Mouse (Mus musculus) brown adipose tissue, adult 24 weeks (tissue): ENCODE data around the gene Car11. TPM values are rescaled to one million over a fixed set of nuclear protein-coding genes. Genes with fewer than 3 reads are reported as not detected.
A peak's percentile ranks its signal among the peaks of the same experiment; 100 is the strongest.

ENCODE experiments used
- H3K27ac ChIP-seq: fragments of 200-500 bp; replicated peaks from 2 replicates; pipeline ENCODE4 v1.5.1; 2012; ENCODE audit warnings: low read depth, mild to moderate bottlenecking, low read length
- H3K4me1 ChIP-seq: fragments of 200-500 bp; 2 replicates; pipeline ENCODE4 v1.6.1; 2012; ENCODE audit warnings: low read length, mixed read lengths; ENCODE audit not compliant: control insufficient read depth, insufficient read depth, insufficient read length
- H3K4me3 ChIP-seq: fragments of 200-500 bp; 2 replicates; pipeline ENCODE4 v1.5.1; 2012; ENCODE audit warnings: low read depth, mild to moderate bottlenecking, low read length, moderate library complexity; ENCODE audit not compliant: insufficient read depth
- polyA plus RNA-seq: library from polyadenylated mRNA; stranded (reverse); fragments of >200 nt; gene quantifications from 2 replicates; pipeline ENCODE4 v1.2.4, GENCODE M21; 2012; ENCODE audit not compliant: missing spikeins, insufficient read depth, insufficient read length

The Car11 gene
- polyA plus RNA-seq, 1 experiment = 17.1 TPM

- no peak overlapping the region for H3K27ac ChIP-seq
- H3K4me3 ChIP-seq = no peak overlapping the region
- 0 out of 2 replicates have a peak, but pooled peaks cover 2% of the 10 kb centered on the region for H3K4me1 ChIP-seq
Observed at GRCm38 (mm10) chr7:45702809-45703520, 3.3 kb downstream of the Car11 start.

- peak overlapping the region; percentile 57; the same call in 1 of the 2 replicates for H3K4me3 ChIP-seq
- H3K4me1 ChIP-seq = 0 out of 2 replicates have a peak, but pooled peaks cover 8% of the 10 kb centered on the region
- peak overlapping the region; percentile 84 for H3K27ac ChIP-seq
Observed at GRCm38 (mm10) chr7:45703521-45704033, 3.9 kb downstream of the Car11 start.

GRCm38 (mm10) chr7:45704046-45704559, 4.5 kb downstream of the Car11 start:
- Histone ChIP-seq H3K27ac (peak overlapping the region; percentile 84), H3K4me3 (peak overlapping the region; percentile 57), H3K4me1 (0 out of 2 replicates have a peak, but pooled peaks cover 10% of the 10 kb centered on the region)

GRCm38 (mm10) chr7:45704730-45705442, 5.2 kb downstream of the Car11 start, which contains the start of gene Dbp:
Gene Dbp, plus strand, starts transcription at chr7:45705088.
- Histone ChIP-seq H3K4me3 (peak within 1 kb of the TSS; percentile 90), H3K27ac (peak within 1 kb of the TSS; percentile 87), H3K4me1 (0 out of 2 replicates have a peak, but pooled peaks cover 10% of the 10 kb centered on the region)

- Histone ChIP-seq H3K4me1 (0 out of 2 replicates have a peak, but pooled peaks cover 10% of the 10 kb centered on the region), H3K4me3 (peak overlapping the region; percentile 90), H3K27ac (peak overlapping the region; percentile 87)
Observed at GRCm38 (mm10) chr7:45705443-45705864, 5.8 kb downstream of the Car11 start.

- 0 out of 2 replicates have a peak, but pooled peaks cover 10% of the 10 kb centered on the region for H3K4me1 ChIP-seq
Observed at GRCm38 (mm10) chr7:45705873-45706281, 6.2 kb downstream of the Car11 start.

GRCm38 (mm10) chr7:45706721-45707241, 7.1 kb downstream of the Car11 start:
- peak overlapping the region; percentile 90 for H3K4me3 ChIP-seq
- H3K27ac ChIP-seq = peak overlapping the region; percentile 97
- 0 out of 2 replicates have a peak, but pooled peaks cover 10% of the 10 kb centered on the region for H3K4me1 ChIP-seq

More at GRCm38 (mm10) chr7:45705873-45706281, 6.2 kb downstream of the Car11 start:
- Histone ChIP-seq H3K4me3 (peak overlapping the region; percentile 90), H3K27ac (peak overlapping the region; percentile 97)

- H3K4me3 ChIP-seq = peak overlapping the region; percentile 56
- peak overlapping the region; percentile 97 for H3K27ac ChIP-seq
- 0 out of 2 replicates have a peak, but pooled peaks cover 10% of the 10 kb centered on the region for H3K4me1 ChIP-seq
Observed at GRCm38 (mm10) chr7:45707375-45707967, 7.8 kb downstream of the Car11 start.

GRCm38 (mm10) chr7:45708221-45708761, 8.6 kb downstream of the Car11 start:
- peak overlapping the region; percentile 42 for H3K4me3 ChIP-seq
- H3K27ac ChIP-seq = peak overlapping the region; percentile 91
- 0 out of 2 replicates have a peak, but pooled peaks cover 10% of the 10 kb centered on the region for H3K4me1 ChIP-seq

GRCm38 (mm10) chr7:45709036-45709435, 9.4 kb downstream of the Car11 start:
- H3K27ac ChIP-seq = peak overlapping the region; percentile 91; the same call in 1 of the 2 replicates
- H3K4me1 ChIP-seq = 0 out of 2 replicates have a peak, but pooled peaks cover 9% of the 10 kb centered on the region
- no peak overlapping the region for H3K4me3 ChIP-seq

GRCm38 (mm10) chr7:45709677-45710355, 10.2 kb downstream of the Car11 start:
- H3K4me1 ChIP-seq = 0 out of 2 replicates have a peak, but pooled peaks cover 11% of the 10 kb centered on the region
- H3K4me3 ChIP-seq = no peak overlapping the region
- H3K27ac ChIP-seq = no peak overlapping the region

- Histone ChIP-seq H3K4me1 (peaks cover 13% of the 10 kb centered on the region; the same call in 1 of the 2 replicates), H3K27ac (no peak overlapping the region), H3K4me3 (no peak overlapping the region)
Observed at GRCm38 (mm10) chr7:45710477-45711191, 11.0 kb downstream of the Car11 start.

- H3K4me3 ChIP-seq = no peak overlapping the region
- no peak overlapping the region for H3K27ac ChIP-seq
- H3K4me1 ChIP-seq = peaks cover 18% of the 10 kb centered on the region
Observed at GRCm38 (mm10) chr7:45711316-45712021, 11.8 kb downstream of the Car11 start.
